Mouse (Mus musculus) hindbrain, embryonic 15.5 days (tissue): ENCODE results near the gene Ccdc113. TPM values are rescaled to one million over a fixed set of nuclear protein-coding genes. Genes with fewer than 3 reads are reported as not detected.

Experiments used
- ATAC-seq: fragments of 200-750 bp; cut with Nextera tagmentation; 2 replicates; pipeline ENCODE4 v1.8.0; 2017; ENCODE audit warnings: low read depth, moderate number of reproducible peaks, moderate TSS enrichment; ENCODE audit not compliant: low FRiP score
- H3K27ac ChIP-seq: fragments of 300-500 bp; sonication (generic); replicated peaks from 2 replicates; pipeline ENCODE4 v1.5.1; 2015; ENCODE audit warnings: mild to moderate bottlenecking, inconsistent platforms
- H3K27me3 ChIP-seq: fragments of 300-500 bp; sonication (generic); 2 replicates; pipeline ENCODE4 v1.6.1; 2015; ENCODE audit warnings: control low read depth, inconsistent platforms
- H3K36me3 ChIP-seq: fragments of 300-500 bp; sonication (generic); 2 replicates; pipeline ENCODE4 v1.6.1; 2015; ENCODE audit warnings: control low read depth, inconsistent platforms
- H3K4me1 ChIP-seq: fragments of 300-500 bp; sonication (generic); replicated peaks from 2 replicates; pipeline ENCODE4 v1.6.1; 2015; ENCODE audit warnings: control low read depth, inconsistent platforms
- H3K4me2 ChIP-seq: fragments of 300-500 bp; sonication (generic); 2 replicates; pipeline ENCODE4 v1.6.1; 2015; ENCODE audit warnings: moderate library complexity, mild to moderate bottlenecking, inconsistent platforms
- H3K4me3 ChIP-seq: fragments of 300-500 bp; sonication (generic); 2 replicates; pipeline ENCODE4 v1.5.1; 2015; ENCODE audit warnings: mild to moderate bottlenecking, inconsistent platforms
- H3K9ac ChIP-seq: fragments of 300-500 bp; sonication (generic); 2 replicates; pipeline ENCODE4 v1.6.1; 2015; ENCODE audit warnings: inconsistent platforms
- H3K9me3 ChIP-seq: fragments of 300-500 bp; sonication (generic); 2 replicates; pipeline ENCODE4 v1.6.1; 2016; ENCODE audit warnings: control low read depth, inconsistent platforms
- WGBS: fragments of 180-500 bp; shearing (Covaris S2); methylation state at CpG from one replicate; pipeline ENCODE4 v1.1.7; 2015; 5-methylcytosine and 5-hydroxymethylcytosine counted together
- polyA plus RNA-seq: library from polyadenylated mRNA; unstranded; fragments of >200 nt; fragmentation: Nextera tagmentation; extraction: Ambion mirVana; gene quantifications from 2 replicates; pipeline ENCODE4 v1.2.1, GENCODE M21; 2015

The Ccdc113 gene
- polyA plus RNA-seq, 1 experiment from 2014 or later, result 2.2 TPM

DNA sequence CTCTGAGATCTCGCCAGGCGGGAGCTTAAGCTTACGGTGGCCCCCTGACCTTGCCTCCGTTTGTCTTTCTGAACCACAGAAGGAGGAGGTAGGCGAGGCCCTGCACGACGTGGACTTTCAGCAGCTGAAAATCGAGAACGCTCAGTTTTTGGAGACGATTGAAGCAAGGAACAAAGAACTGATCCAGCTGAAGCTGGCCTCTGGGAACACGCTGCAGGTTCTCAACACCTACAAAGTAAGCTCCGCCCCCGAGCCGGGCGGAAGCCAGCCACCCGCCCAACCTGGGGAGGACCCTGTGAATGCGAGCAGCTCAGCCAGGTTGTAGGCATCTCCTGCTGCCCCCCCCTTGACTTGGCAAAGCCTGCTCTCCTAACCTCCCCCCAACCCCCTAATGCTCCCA lies 11.9 kb downstream of the Ccdc113 start:
- no peak overlapping the region for H3K9ac ChIP-seq
- no peak overlapping the region for H3K4me3 ChIP-seq

DNA sequence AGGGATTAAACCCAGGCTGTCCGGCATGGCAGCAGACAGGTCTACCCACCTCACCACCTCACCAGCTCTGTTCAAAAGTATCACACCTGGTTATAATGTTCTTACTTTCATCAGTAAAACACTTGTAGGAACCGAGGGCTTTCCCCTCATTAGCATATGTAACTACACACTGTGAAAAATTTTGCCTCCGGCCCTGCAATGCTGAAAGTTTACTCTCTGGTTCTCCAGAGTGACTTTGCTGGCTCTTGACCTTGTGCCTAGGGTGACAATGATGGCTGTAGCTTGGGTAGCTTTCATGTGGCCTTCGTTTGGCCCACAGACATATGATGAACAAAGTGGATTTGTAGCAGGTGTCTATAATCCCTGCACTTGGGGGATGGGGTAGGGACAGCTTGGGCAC lies 13.1 kb downstream of the Ccdc113 start:
- Histone ChIP-seq H3K4me1 (peaks cover 11% of the 10 kb centered on the region), H3K4me3 (no peak overlapping the region), H3K27ac (no peak overlapping the region), H3K9ac (no peak overlapping the region), H3K9me3 (no peaks in the 10 kb centered on the region), H3K36me3 (no peaks in the 10 kb centered on the region), H3K4me2 (no peak overlapping the region), H3K27me3 (no peaks in the 10 kb centered on the region)
- no peak for ATAC-seq
- 86% methylated on average over 4 of the region's 4 CpGs for WGBS

More for the DNA sequence above, 11.9 kb downstream of the Ccdc113 start:
- no peak overlapping the region for H3K27ac ChIP-seq
- H3K4me2 ChIP-seq, result no peak overlapping the region
- H3K27me3 ChIP-seq, result no peaks in the 10 kb centered on the region
- no peaks in the 10 kb centered on the region for H3K9me3 ChIP-seq
- ATAC-seq, result no peak
- 81% methylated on average over 17 of the region's 17 CpGs for WGBS
- peaks cover 10% of the 10 kb centered on the region for H3K4me1 ChIP-seq
- H3K36me3 ChIP-seq, result no peaks in the 10 kb centered on the region

DNA sequence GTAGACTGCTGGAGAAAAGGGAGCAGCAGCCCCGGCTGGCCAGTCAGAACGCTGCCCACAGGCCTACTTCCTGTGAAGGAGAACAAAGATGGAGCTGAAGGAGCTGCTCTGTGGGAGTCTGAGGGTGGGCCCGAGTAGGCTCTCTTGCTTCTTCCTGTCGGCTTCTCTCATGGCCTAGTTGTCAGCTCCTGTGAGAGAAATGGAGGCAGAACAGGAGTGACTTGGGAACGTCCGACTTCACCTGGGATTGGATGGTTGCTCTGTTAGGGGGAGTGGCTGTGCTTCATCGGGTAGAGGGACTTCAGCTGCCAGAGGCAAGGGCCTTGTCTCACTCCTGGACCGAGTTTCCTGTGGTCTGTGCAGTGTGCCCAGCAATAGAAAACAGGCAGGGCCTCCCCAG lies 14.0 kb downstream of the Ccdc113 start:
- 66% methylated on average over 8 of the region's 8 CpGs for WGBS
- Histone ChIP-seq H3K27me3 (no peaks in the 10 kb centered on the region), H3K9ac (no peak overlapping the region), H3K4me1 (peaks cover 11% of the 10 kb centered on the region), H3K4me3 (no peak overlapping the region), H3K9me3 (no peaks in the 10 kb centered on the region), H3K36me3 (no peaks in the 10 kb centered on the region), H3K27ac (no peak overlapping the region), H3K4me2 (no peak overlapping the region)
- no peak for ATAC-seq

- Histone ChIP-seq H3K4me3 (no peak overlapping the region), H3K9ac (no peak overlapping the region), H3K36me3 (no peaks in the 10 kb centered on the region), H3K27ac (peak overlapping the region; percentile 72; the same call in 1 of the 2 replicates), H3K9me3 (no peaks in the 10 kb centered on the region), H3K4me2 (peak overlapping the region; percentile 25), H3K27me3 (no peaks in the 10 kb centered on the region), H3K4me1 (peaks cover 11% of the 10 kb centered on the region)
- peak; percentile 90 for ATAC-seq
- 38% methylated on average over 16 of the region's 16 CpGs for WGBS
Observed at GRCm38 (mm10) chr8:95549871-95550829, 16.3 kb downstream of the Ccdc113 start.

GRCm38 (mm10) chr8:95551577-95551976 lies 17.7 kb downstream of the Ccdc113 start:
- WGBS, result 61% methylated on average over 4 of the region's 4 CpGs
- H3K4me1 ChIP-seq, result peaks cover 11% of the 10 kb centered on the region
- H3K4me3 ChIP-seq, result no peak overlapping the region
- no peak overlapping the region for H3K4me2 ChIP-seq
- no peaks in the 10 kb centered on the region for H3K9me3 ChIP-seq
- H3K36me3 ChIP-seq, result no peaks in the 10 kb centered on the region
- ATAC-seq, result no peak
- no peak overlapping the region for H3K27ac ChIP-seq
- H3K9ac ChIP-seq, result no peak overlapping the region
- no peaks in the 10 kb centered on the region for H3K27me3 ChIP-seq

GRCm38 (mm10) chr8:95555963-95556362 lies 22.1 kb downstream of the Ccdc113 start:
- Histone ChIP-seq H3K27ac (no peak overlapping the region), H3K4me2 (no peak overlapping the region), H3K4me3 (no peak overlapping the region), H3K27me3 (no peaks in the 10 kb centered on the region), H3K9me3 (no peaks in the 10 kb centered on the region), H3K36me3 (no peaks in the 10 kb centered on the region), H3K4me1 (no peaks in the 10 kb centered on the region), H3K9ac (no peak overlapping the region)
- ATAC-seq, result no peak
- 88% methylated on average over 2 of the region's 2 CpGs for WGBS

- Histone ChIP-seq H3K4me1 (no peaks in the 10 kb centered on the region), H3K9ac (no peak overlapping the region), H3K36me3 (no peaks in the 10 kb centered on the region), H3K27me3 (no peaks in the 10 kb centered on the region), H3K27ac (no peak overlapping the region), H3K4me3 (no peak overlapping the region), H3K9me3 (no peaks in the 10 kb centered on the region), H3K4me2 (no peak overlapping the region)
- WGBS, result 70% methylated on average over 4 of the region's 4 CpGs
- ATAC-seq, result no peak
Observed at GRCm38 (mm10) chr8:95566217-95566616, 32.3 kb downstream of the Ccdc113 start.

DNA sequence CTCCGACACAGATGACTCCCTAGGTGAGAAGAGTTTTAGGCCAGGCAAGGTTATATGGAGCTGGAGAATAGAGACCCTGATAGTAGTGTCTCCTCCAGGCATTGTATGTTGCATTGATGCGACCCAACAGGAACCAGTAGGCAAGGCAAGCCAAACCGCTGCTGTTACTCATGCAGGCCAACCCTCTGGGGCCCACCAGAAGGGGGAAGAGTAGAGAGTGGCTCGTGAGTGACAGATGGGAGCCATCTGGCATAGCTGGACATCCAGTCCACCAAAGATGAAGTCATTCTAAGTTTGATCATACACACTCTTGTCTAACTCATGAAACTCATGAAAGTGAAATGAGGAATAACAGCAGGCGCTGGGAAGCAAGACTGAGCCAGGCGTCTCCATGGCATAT lies 32.9 kb downstream of the Ccdc113 start:
- Histone ChIP-seq H3K4me1 (no peaks in the 10 kb centered on the region), H3K4me2 (no peak overlapping the region), H3K27ac (no peak overlapping the region), H3K9ac (no peak overlapping the region), H3K36me3 (no peaks in the 10 kb centered on the region), H3K27me3 (no peaks in the 10 kb centered on the region), H3K4me3 (no peak overlapping the region), H3K9me3 (no peaks in the 10 kb centered on the region)
- no peak for ATAC-seq
- WGBS, result 74% methylated on average over 6 of the region's 6 CpGs

DNA sequence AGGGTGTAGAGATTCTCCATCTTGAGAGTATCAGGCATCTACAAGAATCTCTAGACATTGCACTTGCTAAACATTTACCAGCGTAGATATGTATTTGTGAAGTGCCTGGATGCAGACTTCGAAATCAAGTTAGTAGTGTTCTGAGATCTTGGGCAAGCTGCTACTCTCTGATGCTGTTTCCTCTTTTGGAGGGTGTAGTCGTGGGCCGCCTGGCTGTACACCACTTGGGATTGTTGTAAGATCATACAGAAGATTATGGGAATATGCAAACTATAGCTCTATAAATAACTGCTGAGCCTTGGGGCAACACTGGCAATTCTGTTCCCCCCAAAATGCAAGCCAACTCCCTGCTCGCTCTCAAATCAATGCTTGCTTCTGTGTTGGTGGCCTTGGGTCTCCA lies 39.3 kb downstream of the Ccdc113 start:
- Histone ChIP-seq H3K4me2 (no peak overlapping the region), H3K4me3 (no peak overlapping the region), H3K27me3 (no peaks in the 10 kb centered on the region), H3K9me3 (no peaks in the 10 kb centered on the region), H3K9ac (no peak overlapping the region), H3K4me1 (no peaks in the 10 kb centered on the region), H3K27ac (no peak overlapping the region), H3K36me3 (no peaks in the 10 kb centered on the region)
- 91% methylated on average over 5 of the region's 5 CpGs for WGBS
- no peak for ATAC-seq

GRCm38 (mm10) chr8:95576240-95576639 lies 42.4 kb downstream of the Ccdc113 start, which contains the start of gene Prss54:
Gene Prss54 (minus strand): TSS chr8:95576340.
- WGBS, result 81% methylated on average over 10 of the region's 10 CpGs
- Histone ChIP-seq H3K27ac (no peak within 1 kb of the TSS), H3K9me3 (no peaks in the 10 kb centered on the region), H3K9ac (no peak within 1 kb of the TSS), H3K4me3 (no peak within 1 kb of the TSS), H3K4me1 (no peaks in the 10 kb centered on the region), H3K36me3 (no peaks in the 10 kb centered on the region), H3K4me2 (no peak within 1 kb of the TSS), H3K27me3 (no peaks in the 10 kb centered on the region)
- ATAC-seq, result no peak

DNA sequence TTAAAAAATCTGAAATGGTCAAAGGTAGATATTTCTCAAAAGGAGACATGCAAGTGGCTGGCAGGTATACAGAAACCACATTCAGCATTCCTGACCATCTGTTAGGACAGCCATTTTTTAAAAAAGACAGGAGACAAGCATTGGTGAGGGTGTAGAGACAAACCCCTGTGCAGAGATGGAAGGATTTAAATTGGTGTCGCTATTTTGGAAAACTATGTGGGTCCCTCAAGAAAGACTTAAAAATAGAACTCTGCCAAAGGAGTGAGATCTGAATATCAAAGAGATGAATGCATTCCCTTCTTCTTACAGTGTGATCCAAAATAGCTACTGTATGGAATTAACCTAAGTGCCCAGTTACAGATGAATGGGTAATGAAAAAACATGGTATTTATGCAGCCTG lies 53.5 kb downstream of the Ccdc113 start:
- Histone ChIP-seq H3K4me2 (no peak overlapping the region), H3K27ac (no peak overlapping the region), H3K9me3 (no peaks in the 10 kb centered on the region), H3K4me3 (no peak overlapping the region), H3K4me1 (no peaks in the 10 kb centered on the region), H3K36me3 (no peaks in the 10 kb centered on the region), H3K27me3 (no peaks in the 10 kb centered on the region), H3K9ac (no peak overlapping the region)
- ATAC-seq, result no peak
- 93% methylated on average over 1 of the region's 1 CpGs for WGBS

- Histone ChIP-seq H3K36me3 (no peaks in the 10 kb centered on the region), H3K9ac (no peak overlapping the region), H3K4me2 (no peak overlapping the region), H3K9me3 (no peaks in the 10 kb centered on the region), H3K27ac (no peak overlapping the region), H3K4me3 (no peak overlapping the region), H3K27me3 (no peaks in the 10 kb centered on the region), H3K4me1 (no peaks in the 10 kb centered on the region)
- 67% methylated on average over 10 of the region's 10 CpGs for WGBS
- no peak for ATAC-seq
Observed at GRCm38 (mm10) chr8:95589282-95589681, 55.4 kb downstream of the Ccdc113 start.
